Mouse (Mus musculus): ENCODE measurements at regions not wholly inside any gene's neighbourhood (a gene's known extent, or its start where the extent isn't known, plus 50 kb on each side); places are given as distances from the start of the nearest gene placed in this dataset.

DNA sequence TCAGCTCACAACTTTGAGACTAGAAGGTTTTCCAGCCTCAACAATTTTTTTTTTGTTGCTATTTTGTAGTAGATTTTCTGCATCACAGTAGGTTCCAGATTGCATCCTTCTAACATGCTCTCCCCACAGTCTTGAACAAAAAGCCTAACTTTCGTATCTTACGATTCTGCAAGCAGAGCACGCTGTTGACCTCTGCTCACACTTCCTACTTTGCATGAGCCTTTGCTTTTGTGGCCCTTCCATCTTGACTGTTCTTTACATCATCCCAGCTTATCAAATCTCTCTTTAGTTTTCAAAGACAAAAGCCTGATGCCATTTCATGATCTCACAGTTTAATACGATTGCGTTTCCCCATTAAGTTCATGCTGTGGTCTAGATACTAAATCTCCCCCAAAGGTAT lies 207.6 kb downstream of the 1700064H15Rik start:
- 92% methylated on average over 5 of the region's 5 CpGs for WGBS (ENCODE audit: missing documents)

DNA sequence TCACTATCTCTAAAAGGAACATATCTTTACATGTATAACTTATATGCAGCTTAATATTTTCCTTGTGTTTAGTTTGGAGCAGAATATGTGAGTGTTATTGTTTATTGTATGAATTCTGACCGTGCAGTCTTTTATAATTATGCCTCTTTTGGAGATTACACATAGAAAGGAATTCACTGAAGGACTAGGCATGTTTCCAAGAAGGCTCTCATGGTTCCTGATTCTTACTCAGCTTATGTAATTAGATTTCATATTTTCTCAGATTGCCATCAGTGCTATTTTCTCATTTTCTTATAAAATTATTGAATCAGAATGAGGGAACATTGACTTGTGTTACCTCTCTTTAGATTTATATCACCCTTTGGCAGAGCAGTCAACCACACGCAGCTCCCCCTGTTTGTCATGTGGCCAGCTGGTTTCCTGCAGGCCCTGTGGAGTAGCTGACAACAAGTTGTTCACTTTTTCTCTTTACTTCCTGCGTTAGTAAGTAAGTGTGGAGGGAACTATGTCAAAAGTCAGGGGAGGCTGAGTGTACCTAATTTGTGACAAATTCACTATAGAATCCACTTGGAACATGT lies 217.4 kb downstream of the 1700064H15Rik start:
- H3K4me3 ChIP-seq (ENCODE audit: inconsistent target): no peak overlapping the region

More for the DNA sequence above, 207.6 kb downstream of the 1700064H15Rik start:
- H3K27ac ChIP-seq: no peak overlapping the region
- H3K4me3 ChIP-seq (ENCODE audit: inconsistent target): no peak overlapping the region
- no peaks in the 10 kb centered on the region for H3K36me3 ChIP-seq (ENCODE audit: inconsistent target)
- H3K79me2 ChIP-seq (ENCODE audit: inconsistent target): no peaks in the 10 kb centered on the region

DNA sequence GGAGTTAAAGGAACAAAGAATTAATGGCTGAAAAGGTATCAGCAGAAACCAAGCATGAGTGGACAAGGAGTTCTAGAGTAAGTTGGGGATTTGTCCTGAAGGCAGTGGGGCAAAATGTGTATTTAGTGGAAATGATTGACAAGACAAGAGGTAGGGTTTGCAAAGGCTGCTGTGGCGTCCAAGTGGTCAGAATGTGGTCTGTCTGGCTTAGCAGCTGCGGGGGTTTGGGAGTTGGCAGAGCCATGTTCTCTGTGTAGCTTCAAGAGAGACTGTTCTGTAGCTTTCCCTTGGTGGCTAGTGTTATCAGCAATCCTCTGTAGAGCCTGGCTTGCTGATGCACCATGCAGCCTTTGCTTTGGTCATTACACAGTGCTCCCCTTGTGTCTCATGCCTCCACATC lies 220.2 kb downstream of the 1700064H15Rik start:
- Histone ChIP-seq H3K36me3 (ENCODE audit: inconsistent target) (no peaks in the 10 kb centered on the region), H3K79me2 (ENCODE audit: inconsistent target) (no peaks in the 10 kb centered on the region), H3K4me3 (ENCODE audit: inconsistent target) (no peak overlapping the region), H3K27ac (no peak overlapping the region)
- 50% methylated on average over 2 of the region's 2 CpGs for WGBS (ENCODE audit: missing documents)

More for the DNA sequence above, 217.4 kb downstream of the 1700064H15Rik start:
- Histone ChIP-seq H3K27ac (peak overlapping the region; percentile 32), H3K36me3 (ENCODE audit: inconsistent target) (no peaks in the 10 kb centered on the region), H3K79me2 (ENCODE audit: inconsistent target) (no peaks in the 10 kb centered on the region)
- 12% methylated on average over 3 of the region's 3 CpGs for WGBS (ENCODE audit: missing documents)

DNA sequence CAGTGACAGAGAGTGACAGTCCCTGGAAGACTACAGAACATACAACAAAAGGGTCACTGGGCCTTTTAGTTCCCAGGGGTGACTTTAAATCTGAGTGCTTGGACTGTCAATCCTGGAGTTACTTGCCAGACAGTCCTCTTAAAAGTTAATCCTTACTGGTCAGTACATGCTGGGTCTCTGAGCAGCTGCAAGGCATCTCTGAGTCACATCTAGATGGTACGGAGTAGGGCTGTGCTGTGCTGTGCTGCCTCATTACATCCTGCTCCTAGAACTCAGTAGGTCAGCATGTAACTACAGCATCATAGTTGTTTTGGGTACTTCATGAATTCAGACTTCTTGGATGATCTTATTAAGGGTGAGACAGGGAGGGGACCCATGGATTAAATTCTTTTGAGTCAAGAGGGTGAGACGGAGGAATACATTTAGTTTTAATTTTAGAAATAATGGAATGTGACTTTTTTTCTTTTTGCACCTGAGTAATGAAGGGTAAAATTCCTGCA lies 220.8 kb downstream of the 1700064H15Rik start:
- no peak overlapping the region for H3K4me3 ChIP-seq (ENCODE audit: inconsistent target)
- H3K27ac ChIP-seq: no peak overlapping the region
- WGBS (ENCODE audit: missing documents): 96% methylated on average over 2 of the region's 2 CpGs
- H3K79me2 ChIP-seq (ENCODE audit: inconsistent target): no peaks in the 10 kb centered on the region
- no peaks in the 10 kb centered on the region for H3K36me3 ChIP-seq (ENCODE audit: inconsistent target)

DNA sequence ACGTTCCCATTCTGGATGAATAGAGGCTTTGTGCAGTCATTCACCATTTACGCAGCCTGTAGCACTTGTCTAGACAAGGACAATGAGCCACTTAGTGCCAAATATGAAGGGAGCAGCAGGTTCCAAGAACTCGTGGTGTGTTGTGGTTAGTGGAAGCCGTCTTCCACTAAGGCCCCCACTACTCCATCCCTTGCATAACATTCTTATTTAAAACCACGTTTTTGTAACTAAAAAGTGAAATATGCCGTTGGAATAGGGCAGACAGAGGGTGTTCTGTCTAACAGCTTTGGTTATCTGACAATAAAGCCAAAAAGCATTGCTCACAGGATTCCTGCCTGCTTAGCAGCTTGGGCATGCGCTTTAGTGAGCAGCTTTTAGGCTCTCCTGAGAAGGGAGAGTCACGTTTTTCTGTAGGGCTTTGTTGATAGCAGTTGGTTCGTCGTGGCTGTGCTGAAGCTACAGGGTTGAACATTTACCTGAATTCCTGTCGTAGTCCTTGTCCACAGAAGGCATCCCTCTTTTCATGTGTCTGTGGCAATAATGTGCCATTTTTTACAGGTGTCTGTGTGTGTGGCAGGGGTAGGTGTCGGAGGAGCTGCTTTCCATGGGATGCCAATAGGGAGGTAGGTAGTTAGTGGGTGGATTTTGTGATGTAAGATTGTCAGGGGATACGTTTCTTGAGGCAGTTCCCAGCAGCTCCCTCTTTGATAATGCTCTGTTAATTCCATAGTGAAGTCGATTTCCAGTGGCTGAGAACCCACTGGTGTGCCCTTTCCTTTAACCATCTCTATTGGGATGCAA lies 221.9 kb downstream of the 1700064H15Rik start:
- WGBS (ENCODE audit: missing documents): 60% methylated on average over 14 of the region's 14 CpGs
- Histone ChIP-seq H3K27ac (no peak overlapping the region), H3K4me3 (ENCODE audit: inconsistent target) (no peak overlapping the region), H3K79me2 (ENCODE audit: inconsistent target) (no peaks in the 10 kb centered on the region), H3K36me3 (ENCODE audit: inconsistent target) (no peaks in the 10 kb centered on the region)

GRCm38 (mm10) chr3:19385675-19386074 lies 242.8 kb downstream of the 1700064H15Rik start:
- Histone ChIP-seq H3K4me3 (ENCODE audit: inconsistent target) (no peak overlapping the region), H3K36me3 (ENCODE audit: inconsistent target) (no peaks in the 10 kb centered on the region), H3K79me2 (ENCODE audit: inconsistent target) (no peaks in the 10 kb centered on the region), H3K27ac (no peak overlapping the region)
- WGBS (ENCODE audit: missing documents): 100% methylated on average over 2 of the region's 2 CpGs

DNA sequence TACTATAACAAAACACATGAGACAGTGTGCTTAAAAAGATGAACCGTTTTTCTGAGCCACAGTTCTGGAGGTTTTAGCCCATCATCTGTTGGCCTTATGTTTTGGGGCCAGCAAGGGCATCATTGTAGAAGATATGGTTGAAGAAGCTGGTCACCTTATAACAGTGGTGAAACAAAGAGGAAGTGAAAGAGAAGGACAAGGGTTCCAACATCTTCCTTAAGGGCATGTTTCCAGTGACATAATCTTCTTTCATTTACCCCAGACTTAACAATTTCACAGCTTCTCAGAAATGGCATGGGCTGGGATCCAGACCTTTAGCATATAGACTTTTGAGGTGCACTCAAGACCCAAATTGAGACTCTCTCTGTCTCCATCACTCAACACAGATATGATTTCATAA lies 259.5 kb downstream of the 1700064H15Rik start:
- no peak overlapping the region for H3K4me3 ChIP-seq (ENCODE audit: inconsistent target)
- no peaks in the 10 kb centered on the region for H3K79me2 ChIP-seq (ENCODE audit: inconsistent target)
- no peak overlapping the region for H3K27ac ChIP-seq
- H3K36me3 ChIP-seq (ENCODE audit: inconsistent target): no peaks in the 10 kb centered on the region
- 64% methylated on average over 1 of the region's 1 CpGs for WGBS (ENCODE audit: missing documents)

DNA sequence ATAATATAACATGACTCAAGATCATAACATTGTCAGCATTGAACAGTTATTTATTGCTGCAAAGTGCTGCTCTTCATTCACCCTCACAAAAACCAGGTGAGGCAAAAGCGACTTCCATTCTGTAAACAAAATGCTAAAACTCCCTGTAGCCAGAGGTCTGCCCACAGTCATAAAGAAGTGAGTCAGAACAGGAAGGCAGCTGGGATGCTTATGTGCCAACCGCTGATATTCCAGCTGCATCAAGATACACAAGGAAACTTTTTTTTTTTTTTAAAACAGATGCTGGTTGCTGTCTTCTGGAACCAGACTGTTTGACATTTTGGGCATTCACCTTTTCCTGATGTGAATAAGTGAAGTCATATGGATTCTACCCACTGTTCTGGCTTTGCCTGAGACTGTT lies 260.7 kb downstream of the 1700064H15Rik start:
- H3K27ac ChIP-seq: no peak overlapping the region
- 77% methylated on average over 2 of the region's 2 CpGs for WGBS (ENCODE audit: missing documents)

More for the DNA sequence above, 260.7 kb downstream of the 1700064H15Rik start:
- H3K36me3 ChIP-seq (ENCODE audit: inconsistent target): no peaks in the 10 kb centered on the region
- H3K4me3 ChIP-seq (ENCODE audit: inconsistent target): no peak overlapping the region
- H3K79me2 ChIP-seq (ENCODE audit: inconsistent target): no peaks in the 10 kb centered on the region

Measured in macrophage (primary cell).